Mouse (Mus musculus): ENCODE results near the gene Slc50a1.

DNA sequence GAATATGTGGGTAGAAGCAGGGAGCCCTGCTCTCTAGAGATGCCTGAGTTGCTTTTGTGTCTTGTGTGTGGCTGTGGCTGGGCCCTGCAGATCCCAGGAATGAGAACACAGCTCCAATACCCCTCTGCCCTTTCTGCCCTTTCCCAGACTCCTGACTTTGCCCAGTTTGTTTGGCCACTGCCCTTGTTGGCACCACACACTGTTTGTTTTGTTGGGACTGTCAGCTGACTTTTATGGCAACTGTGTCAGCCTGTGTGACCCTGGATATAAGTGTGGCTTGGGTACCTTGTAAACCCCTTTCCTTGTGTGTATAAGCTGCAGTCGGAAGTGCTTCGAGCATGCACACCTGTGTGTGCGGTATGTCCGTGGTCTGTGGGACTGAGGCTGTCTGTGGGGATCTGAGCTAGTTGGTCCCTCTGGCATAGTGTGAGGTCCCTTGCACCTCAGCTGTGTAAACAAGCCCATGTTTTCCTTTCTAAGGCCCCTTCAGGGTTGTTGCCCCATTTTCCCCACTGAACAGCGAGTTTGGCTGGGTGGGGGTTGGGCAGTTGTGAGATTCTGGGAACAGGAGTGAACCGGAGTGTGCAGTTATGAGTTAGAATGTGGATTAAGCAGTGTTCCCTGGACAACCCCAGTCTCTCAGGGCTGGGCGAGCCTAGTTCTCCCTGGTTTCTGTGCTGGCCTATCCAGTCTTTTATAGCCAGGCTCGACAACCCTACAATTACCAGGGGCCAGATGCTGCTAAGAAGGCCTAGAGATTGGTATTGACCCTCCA, 35.4 kb upstream of the Slc50a1 start:
- TF ChIP-seq CTCF (IDR thresholded peaks at IDR 0.05; ENCODE audit: low read depth) (no peak), EP300 (IDR thresholded peaks at IDR 0.05; ENCODE audit: low read depth) (no peak)

Data from heart, postnatal 0 days (tissue).